Mouse (Mus musculus) testis, adult 2 months (tissue): ENCODE measurements at regions not wholly inside any gene's neighbourhood (a gene's known extent, or its start where the extent isn't known, plus 50 kb on each side); places are given as distances from the start of the nearest gene placed in this dataset.

Experiments
- H3K27ac ChIP-seq: fragments of 200-500 bp; 2 replicates; pipeline ENCODE4 v1.5.1; 2012; ENCODE audit warnings: low read depth, low read length; ENCODE audit not compliant: control insufficient read depth, insufficient read depth
- H3K27me3 ChIP-seq: fragments of 200-500 bp; 2 replicates; pipeline ENCODE4 v1.6.1; 2012; ENCODE audit warnings: mild to moderate bottlenecking, low read length, moderate library complexity; ENCODE audit not compliant: control insufficient read depth, insufficient read depth
- H3K36me3 ChIP-seq: fragments of 200-500 bp; 2 replicates; pipeline ENCODE4 v1.6.1; 2012; ENCODE audit warnings: mild to moderate bottlenecking, low read length; ENCODE audit not compliant: control insufficient read depth, insufficient read depth
- H3K4me1 ChIP-seq: fragments of 200-500 bp; 2 replicates; pipeline ENCODE4 v1.6.1; 2012; ENCODE audit warnings: low read length; ENCODE audit not compliant: control insufficient read depth, insufficient read depth
- H3K4me3 ChIP-seq: fragments of 200-500 bp; 2 replicates; pipeline ENCODE4 v1.5.1; 2012; ENCODE audit warnings: low read depth, mild to moderate bottlenecking, low read length, moderate library complexity, mixed read lengths; ENCODE audit not compliant: control insufficient read depth
- CTCF ChIP-seq: fragments of 200-500 bp; IDR thresholded peaks from 2 replicates; pipeline ENCODE4 v1.5.1; 2012; ENCODE audit warnings: low read depth, mild to moderate bottlenecking, inconsistent platforms, low read length, moderate library complexity; ENCODE audit not compliant: control insufficient read depth, insufficient read depth, insufficient replicate concordance
- POLR2A ChIP-seq: fragments of 200-500 bp; IDR thresholded peaks from 2 replicates; pipeline ENCODE4 v1.6.1; 2012; ENCODE audit warnings: low read depth, mild to moderate bottlenecking, inconsistent platforms, low read length, moderate library complexity; ENCODE audit not compliant: control insufficient read depth

DNA sequence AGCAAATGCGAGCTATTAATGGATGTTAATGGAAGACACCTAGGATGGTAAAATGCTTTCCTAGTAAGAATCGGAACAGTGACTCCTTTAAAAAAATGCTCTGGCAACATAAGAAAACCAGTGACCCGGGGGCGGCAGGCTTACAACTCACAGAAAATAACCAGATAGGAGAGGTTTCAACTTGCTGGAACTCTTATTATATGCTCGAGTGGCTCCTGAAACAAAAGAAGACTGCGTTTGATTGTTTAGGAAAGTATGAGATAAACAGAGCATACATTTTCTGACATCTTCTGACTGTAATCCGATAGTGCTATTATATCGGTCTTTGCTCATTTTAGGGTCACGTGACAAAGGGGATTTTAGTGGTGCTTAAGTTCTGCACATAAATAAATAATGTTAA lies 152.8 kb upstream of the Pkn2 start:
- H3K4me1 ChIP-seq: no peaks in the 10 kb centered on the region
- no peaks in the 10 kb centered on the region for H3K36me3 ChIP-seq
- no peak overlapping the region for H3K4me3 ChIP-seq
- no peaks in the 10 kb centered on the region for H3K27me3 ChIP-seq
- TF ChIP-seq CTCF (no peak), POLR2A (no peak)
- H3K27ac ChIP-seq: no peak overlapping the region

GRCm38 (mm10) chr3:143022486-143022885 lies 140.7 kb upstream of the Pkn2 start:
- H3K27me3 ChIP-seq: no peaks in the 10 kb centered on the region
- H3K4me3 ChIP-seq: no peak overlapping the region
- no peak overlapping the region for H3K27ac ChIP-seq
- TF ChIP-seq CTCF (no peak), POLR2A (no peak)
- no peaks in the 10 kb centered on the region for H3K4me1 ChIP-seq
- H3K36me3 ChIP-seq: no peaks in the 10 kb centered on the region

GRCm38 (mm10) chr3:143021159-143021871 lies 139.5 kb upstream of the Pkn2 start:
- no peak for TF ChIP-seq CTCF
- TF ChIP-seq POLR2A: no peak
- no peak overlapping the region for H3K27ac ChIP-seq
- H3K4me1 ChIP-seq: no peaks in the 10 kb centered on the region
- H3K27me3 ChIP-seq: no peaks in the 10 kb centered on the region
- no peaks in the 10 kb centered on the region for H3K36me3 ChIP-seq
- H3K4me3 ChIP-seq: no peak overlapping the region

DNA sequence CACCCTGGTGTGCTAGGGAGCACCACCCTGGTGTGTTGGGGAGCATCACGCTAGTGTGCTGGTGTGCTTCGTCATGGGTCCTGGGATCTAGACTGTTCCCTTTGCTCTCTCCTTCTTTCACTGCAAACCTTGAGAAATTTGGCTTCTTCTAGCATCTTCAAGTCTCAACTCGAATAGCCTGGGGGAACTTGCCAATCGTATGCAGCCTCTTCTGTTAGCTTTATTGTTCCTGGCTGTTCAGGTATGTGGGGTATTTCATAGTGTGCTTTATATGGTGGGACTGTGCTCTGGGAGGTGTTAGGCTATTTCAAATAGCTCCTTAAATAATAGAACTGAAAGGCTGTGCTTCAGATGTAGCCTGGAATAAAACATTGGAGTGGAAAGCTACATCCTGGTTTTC lies 135.7 kb upstream of the Pkn2 start:
- Histone ChIP-seq H3K27ac (no peak overlapping the region), H3K4me3 (no peak overlapping the region), H3K4me1 (no peaks in the 10 kb centered on the region), H3K36me3 (no peaks in the 10 kb centered on the region), H3K27me3 (no peaks in the 10 kb centered on the region)
- TF ChIP-seq POLR2A (no peak), CTCF (no peak)

- no peaks in the 10 kb centered on the region for H3K36me3 ChIP-seq
- H3K4me1 ChIP-seq: no peaks in the 10 kb centered on the region
- no peak overlapping the region for H3K4me3 ChIP-seq
- TF ChIP-seq CTCF (no peak), POLR2A (no peak)
- no peaks in the 10 kb centered on the region for H3K27me3 ChIP-seq
- no peak overlapping the region for H3K27ac ChIP-seq
Observed at GRCm38 (mm10) chr3:143016758-143017157, 135.0 kb upstream of the Pkn2 start.

DNA sequence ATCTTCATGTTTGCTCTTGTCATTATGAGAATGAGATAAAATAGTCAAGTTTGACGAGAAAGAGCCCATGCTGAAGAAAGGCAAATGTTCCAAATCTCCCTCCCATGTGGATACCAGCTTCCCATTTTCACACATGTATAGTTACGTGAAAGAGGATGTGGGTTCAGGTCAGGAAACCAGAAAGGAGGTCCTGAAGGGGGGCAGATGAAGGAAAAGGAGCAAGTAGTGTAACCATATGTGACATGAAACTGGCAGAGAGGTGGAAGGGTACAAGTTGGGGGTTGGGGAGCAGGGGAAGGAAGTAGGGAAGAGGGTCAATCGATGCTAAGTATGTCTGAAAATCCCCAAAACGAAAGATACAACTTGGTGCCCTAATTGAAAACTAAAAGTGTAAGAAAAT lies 132.6 kb upstream of the Pkn2 start:
- Histone ChIP-seq H3K27ac (no peak overlapping the region), H3K36me3 (no peaks in the 10 kb centered on the region), H3K27me3 (no peaks in the 10 kb centered on the region), H3K4me3 (no peak overlapping the region), H3K4me1 (no peaks in the 10 kb centered on the region)
- no peak for TF ChIP-seq POLR2A
- no peak for TF ChIP-seq CTCF

- TF ChIP-seq CTCF (no peak), POLR2A (no peak)
- no peak overlapping the region for H3K4me3 ChIP-seq
- no peaks in the 10 kb centered on the region for H3K36me3 ChIP-seq
- H3K4me1 ChIP-seq: no peaks in the 10 kb centered on the region
- no peaks in the 10 kb centered on the region for H3K27me3 ChIP-seq
- H3K27ac ChIP-seq: no peak overlapping the region
Observed at GRCm38 (mm10) chr3:143007047-143007446, 125.2 kb upstream of the Pkn2 start.

DNA sequence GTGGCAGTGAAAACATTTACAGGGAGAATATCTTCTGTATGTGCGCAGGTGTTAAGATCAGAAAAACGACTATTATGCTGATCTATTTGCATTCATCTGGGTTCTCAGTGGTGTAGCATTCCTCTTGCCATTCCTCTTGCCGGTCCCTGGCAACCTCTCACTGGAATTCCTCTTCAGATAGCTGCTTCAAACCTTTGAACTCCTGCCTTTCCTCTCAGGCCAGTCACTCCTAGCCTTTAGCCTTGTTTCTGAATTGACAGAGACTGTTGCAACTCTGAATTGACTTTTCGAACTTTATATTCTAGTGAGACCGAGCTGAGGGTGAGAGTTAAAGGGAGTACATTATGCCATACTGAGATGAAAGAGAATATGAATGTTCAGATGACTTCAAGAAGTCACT lies 120.1 kb upstream of the Pkn2 start:
- TF ChIP-seq CTCF (no peak), POLR2A (no peak)
- Histone ChIP-seq H3K27me3 (no peaks in the 10 kb centered on the region), H3K4me1 (no peaks in the 10 kb centered on the region), H3K36me3 (no peaks in the 10 kb centered on the region), H3K4me3 (no peak overlapping the region), H3K27ac (no peak overlapping the region)
